Comparison of ENCODE assay signal across 12 mouse cellular contexts in genomic region chr17:31938539-31939260, GRCm38 (mm10).
DNase-seq lines count a peak whose midpoint lies in the region; ATAC-seq and TF ChIP-seq lines count a peak whose summit lies in the region.
"Had no signal": no experiment of that assay in that cellular context is flagged by ENCODE, and none has a peak within 500 bp of the region (broad histone marks: within the 10 kb centered on the region; RNA-seq: fewer than 3 reads in every experiment).

No protein-coding gene starts in this region.

- 78% methylated on average over 12 of the region's 12 CpGs for WGBS in heart, embryonic 11.5 days (ENCODE audit: insufficient replicate concordance)
- WGBS in kidney, postnatal 0 days: 42% methylated on average over 12 of the region's 12 CpGs

- H3K4me1 ChIP-seq in heart, embryonic 11.5 days (ENCODE audit: control insufficient read depth, insufficient read depth, low read length): peaks cover 29% of the 10 kb centered on the region
- peaks cover 32% of the 10 kb centered on the region for H3K4me1 ChIP-seq in kidney, postnatal 0 days (replicated peaks; ENCODE audit: insufficient read depth, low read length)

- DNase-seq in heart, postnatal 14 days: no peak
- DNase-seq in urinary bladder, postnatal 14 days (ENCODE audit: low spot score): peak; percentile 38
- no peak for DNase-seq in urinary bladder, adult 18-20 months (ENCODE audit: low spot score in 2 of 2)
- DNase-seq in kidney, postnatal 0 days (ENCODE audit: low spot score): peak; percentile 86
- no peak for DNase-seq in layer of hippocampus, adult 9-11 months
- DNase-seq in cerebellum, adult 11-12 months: no peak
- DNase-seq: cerebellum, postnatal 14 days; right cerebral cortex, postnatal 4 days had no signal

- H3K9me3 ChIP-seq in heart, embryonic 11.5 days (replicated peaks; ENCODE audit: control insufficient read depth, low read length): no peaks in the 10 kb centered on the region
- no peaks in the 10 kb centered on the region for H3K9me3 ChIP-seq in kidney, postnatal 0 days (replicated peaks; ENCODE audit: low read length)
- H3K9me3 ChIP-seq: neural tube, embryonic 15.5 days had no signal

- no peaks in the 10 kb centered on the region for H3K36me3 ChIP-seq in heart, embryonic 11.5 days (ENCODE audit: control insufficient read depth, insufficient read depth, low read length)
- H3K36me3 ChIP-seq in kidney, postnatal 0 days (ENCODE audit: insufficient read depth, low read length): no peaks in the 10 kb centered on the region
- H3K36me3 ChIP-seq: neural tube, embryonic 15.5 days had no signal

- no peak overlapping the region for H3K4me3 ChIP-seq in heart, embryonic 11.5 days (ENCODE audit: low read depth, low read length)
- no peak overlapping the region for H3K4me3 ChIP-seq in kidney, postnatal 0 days (replicated peaks; ENCODE audit: low read depth, low read length)
- H3K4me3 ChIP-seq: neural tube, embryonic 15.5 days had no signal

- no peak overlapping the region for H3K4me2 ChIP-seq in heart, embryonic 11.5 days
- H3K4me2 ChIP-seq in kidney, postnatal 0 days (ENCODE audit: low read length): no peak overlapping the region
- H3K4me2 ChIP-seq: neural tube, embryonic 15.5 days had no signal

- intact Hi-C loops in heart, postnatal 14 days (cut with DNase I): loop anchor here (5.0 kb wide), 1 partner anchor 251 kb away; no protein-coding TSS in a partner anchor

- no peak for TF ChIP-seq CTCF in kidney, postnatal 0 days (IDR thresholded peaks at IDR 0.05; ENCODE audit: low read depth)

- peak overlapping the region; percentile 28; the same call in 1 of the 2 replicates for H3K9ac ChIP-seq in heart, embryonic 11.5 days (ENCODE audit: low read depth, low read length)
- H3K9ac ChIP-seq in kidney, postnatal 0 days (ENCODE audit: low read depth, low read length): 0 out of 2 replicates have a peak overlapping the region, but pooled peaks have one; percentile 10
- H3K9ac ChIP-seq: neural tube, embryonic 15.5 days had no signal

- no peak overlapping the region for H3K27ac ChIP-seq in heart, embryonic 11.5 days (ENCODE audit: low read depth, low read length)
- H3K27ac ChIP-seq in kidney, postnatal 0 days: peak overlapping the region; percentile 83
- H3K27ac ChIP-seq: macrophage; neural tube, embryonic 15.5 days had no signal

- H3K27me3 ChIP-seq in heart, embryonic 11.5 days (ENCODE audit: control insufficient read depth, insufficient read depth, low read length): no peaks in the 10 kb centered on the region
- H3K27me3 ChIP-seq in kidney, postnatal 0 days (ENCODE audit: insufficient read depth, low read length): no peaks in the 10 kb centered on the region
- H3K27me3 ChIP-seq: neural tube, embryonic 15.5 days had no signal

- ATAC-seq in heart, embryonic 11.5 days (replicated peaks; ENCODE audit: insufficient number of reproducible peaks, low FRiP score, low TSS enrichment): no peak
- peak; percentile 87 for ATAC-seq in kidney, postnatal 0 days (replicated peaks; ENCODE audit: low FRiP score, low read depth)
- no peak for ATAC-seq in cerebellum, adult (ENCODE audit: insufficient number of reproducible peaks, low FRiP score, low TSS enrichment)

Comparison
In these comparisons a context has a peak if more than half of its experiments do, and no peak if none do; other contexts are left out.
1. DNase-seq: peak in urinary bladder, postnatal 14 days (single experiment) and kidney, postnatal 0 days (single experiment); none in heart, postnatal 14 days (0 of 2), urinary bladder, adult 18-20 months (0 of 2), layer of hippocampus, adult 9-11 months (single experiment) and cerebellum, adult 11-12 months (single experiment).